Mouse (Mus musculus): Measurements from ENCODE around the gene Anapc15. TPM values are rescaled to one million over a fixed set of nuclear protein-coding genes. Genes with fewer than 3 reads are reported as not detected.
"Not testable (repeated sequence)": the region's sequence is repeated elsewhere in the genome, so short reads cannot be mapped to it uniquely, and the experiment has no call there.

Gene Anapc15
- total RNA-seq, 1 experiment, result 123 TPM

DNA sequence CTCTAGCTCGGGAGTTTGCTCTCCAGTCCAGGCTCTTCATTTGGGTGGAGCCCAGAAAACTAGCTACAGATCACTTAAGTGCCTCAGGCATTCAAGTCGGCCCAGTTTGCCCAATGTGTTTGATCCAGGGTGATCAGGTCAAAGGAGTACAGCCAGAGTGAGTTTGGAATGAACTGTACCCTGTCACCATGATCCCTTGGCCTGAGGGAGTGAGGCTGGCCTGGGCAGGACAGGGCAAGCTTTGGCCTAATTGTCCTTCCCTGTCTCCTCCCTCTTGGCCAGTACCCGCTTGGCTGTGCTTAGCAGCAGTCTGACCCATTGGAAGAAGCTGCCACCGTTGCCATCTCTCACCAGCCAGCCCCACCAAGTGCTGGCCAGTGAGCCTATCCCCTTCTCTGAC is 46.6 kb downstream of the Anapc15 start:
- peaks cover 34% of the 10 kb centered on the region for H3K36me3 ChIP-seq (ENCODE audit: control insufficient read depth, insufficient read depth, low read length, poor library complexity, severe bottlenecking)
- H3K27ac ChIP-seq (ENCODE audit: insufficient read depth, low read depth, low read length, poor library complexity, severe bottlenecking), result no peak overlapping the region

GRCm38 (mm10) chr7:101911982-101912381 is 48.5 kb downstream of the Anapc15 start:
- H3K4me1 ChIP-seq (ENCODE audit: control insufficient read depth in 2 of 2, insufficient read depth in 2 of 2, low read length in 2 of 2, poor library complexity in 1 of 2), result peaks cover under 1 to 7% of the 10 kb centered on the region in 2 experiments; a peak in 3 of 4 replicates
- peaks cover 34% of the 10 kb centered on the region for H3K36me3 ChIP-seq (ENCODE audit: control insufficient read depth, insufficient read depth, low read length, poor library complexity, severe bottlenecking)
- no peak overlapping the region for H3K9ac ChIP-seq (ENCODE audit: insufficient read depth, low read depth, low read length, poor library complexity, severe bottlenecking)
- no peak overlapping the region for H3K27ac ChIP-seq (ENCODE audit: insufficient read depth, low read depth, low read length, poor library complexity, severe bottlenecking)
- no peak for TF ChIP-seq MAFK (IDR thresholded peaks at IDR 0.05; ENCODE audit: insufficient read depth, low read depth, low read length)
- no peak for TF ChIP-seq ZC3H11A (IDR thresholded peaks at IDR 0.05; ENCODE audit: borderline replicate concordance, low read depth, low read length)
- TF ChIP-seq CHD2 (IDR thresholded peaks at IDR 0.05; ENCODE audit: low read depth, low read length), result no peak
- no peak for TF ChIP-seq ZNF384 (IDR thresholded peaks at IDR 0.05; ENCODE audit: low read depth, low read length)
- no peak for TF ChIP-seq HCFC1 (IDR thresholded peaks at IDR 0.05; ENCODE audit: borderline replicate concordance, insufficient read depth, low read length)
- no peak for DNase-seq (ENCODE audit: low read depth, low spot score)
- no peaks in the 10 kb centered on the region for H3K9me3 ChIP-seq (ENCODE audit: control insufficient read depth, insufficient read depth, low read depth, low read length)
- no peak overlapping the region for H3K4me3 ChIP-seq (ENCODE audit: insufficient read depth in 1 of 2, low read depth in 1 of 2, low read length in 2 of 2, poor library complexity in 1 of 2, severe bottlenecking in 1 of 2)
- in situ Hi-C loops (cut with MboI; ENCODE audit: low sequenced_read_pairs in 2 of 2, unreplicated experiment in 2 of 2), result no loop called here

More for the DNA sequence above, 46.6 kb downstream of the Anapc15 start:
- Histone ChIP-seq H3K4me1 (ENCODE audit: control insufficient read depth in 2 of 2, insufficient read depth in 2 of 2, low read length in 2 of 2, poor library complexity in 1 of 2) (peaks cover 6 to 12% of the 10 kb centered on the region in 2 experiments; a peak in 3 of 4 replicates), H3K9me3 (ENCODE audit: control insufficient read depth, insufficient read depth, low read depth, low read length) (no peaks in the 10 kb centered on the region), H3K4me3 (ENCODE audit: insufficient read depth in 1 of 2, low read depth in 1 of 2, low read length in 2 of 2, poor library complexity in 1 of 2, severe bottlenecking in 1 of 2) (no peak overlapping the region), H3K9ac (ENCODE audit: insufficient read depth, low read depth, low read length, poor library complexity, severe bottlenecking) (no peak overlapping the region)
- no peak for DNase-seq (ENCODE audit: low read depth, low spot score)
- TF ChIP-seq ZC3H11A (IDR thresholded peaks at IDR 0.05; ENCODE audit: borderline replicate concordance, low read depth, low read length), result no peak
- TF ChIP-seq CHD2 (IDR thresholded peaks at IDR 0.05; ENCODE audit: low read depth, low read length), result no peak
- TF ChIP-seq MAFK (IDR thresholded peaks at IDR 0.05; ENCODE audit: insufficient read depth, low read depth, low read length), result no peak
- in situ Hi-C loops (cut with MboI; ENCODE audit: low sequenced_read_pairs in 2 of 2, unreplicated experiment in 2 of 2), result no loop called here

DNA sequence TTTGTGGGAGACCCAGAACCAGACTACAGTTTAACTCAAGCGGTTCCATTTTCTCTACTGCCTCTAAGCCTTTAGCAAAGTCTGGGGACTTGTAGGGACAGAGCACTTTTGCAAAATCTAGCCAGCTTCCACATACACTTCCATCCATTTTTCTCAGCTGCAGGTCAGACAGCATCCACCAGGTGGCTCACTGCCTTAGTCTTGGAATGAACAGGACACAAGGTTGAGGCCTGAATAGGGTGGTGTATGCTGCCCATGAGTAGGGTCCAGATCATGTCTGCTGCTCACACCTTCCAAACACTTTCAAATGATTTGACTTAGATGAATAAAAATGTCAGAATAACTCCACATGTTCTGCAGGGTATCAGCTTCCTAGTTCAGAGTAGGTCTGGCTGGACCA is 54.6 kb downstream of the Anapc15 start:
- in situ Hi-C loops (cut with MboI; ENCODE audit: low sequenced_read_pairs in 2 of 2, unreplicated experiment in 2 of 2), result no loop called here
- no peaks in the 10 kb centered on the region for H3K4me1 ChIP-seq (ENCODE audit: control insufficient read depth in 2 of 2, insufficient read depth in 2 of 2, low read length in 2 of 2, poor library complexity in 1 of 2)
- no peaks in the 10 kb centered on the region for H3K9me3 ChIP-seq (ENCODE audit: control insufficient read depth, insufficient read depth, low read depth, low read length)
- H3K4me3 ChIP-seq (ENCODE audit: insufficient read depth in 1 of 2, low read depth in 1 of 2, low read length in 2 of 2, poor library complexity in 1 of 2, severe bottlenecking in 1 of 2), result no peak overlapping the region
- H3K9ac ChIP-seq (ENCODE audit: insufficient read depth, low read depth, low read length, poor library complexity, severe bottlenecking), result no peak overlapping the region
- no peak for TF ChIP-seq HCFC1 (IDR thresholded peaks at IDR 0.05; ENCODE audit: borderline replicate concordance, insufficient read depth, low read length)
- TF ChIP-seq ZC3H11A (IDR thresholded peaks at IDR 0.05; ENCODE audit: borderline replicate concordance, low read depth, low read length), result 0 out of 2 replicates have a peak, but pooled peaks have one; percentile 31
- TF ChIP-seq MAFK (IDR thresholded peaks at IDR 0.05; ENCODE audit: insufficient read depth, low read depth, low read length), result no peak
- TF ChIP-seq ZNF384 (IDR thresholded peaks at IDR 0.05; ENCODE audit: low read depth, low read length), result no peak
- TF ChIP-seq CHD2 (IDR thresholded peaks at IDR 0.05; ENCODE audit: low read depth, low read length), result no peak
- peaks cover 3% of the 10 kb centered on the region; the same call in 1 of the 2 replicates for H3K36me3 ChIP-seq (ENCODE audit: control insufficient read depth, insufficient read depth, low read length, poor library complexity, severe bottlenecking)
- no peak overlapping the region for H3K27ac ChIP-seq (ENCODE audit: insufficient read depth, low read depth, low read length, poor library complexity, severe bottlenecking)
- peak; percentile 63 for DNase-seq (ENCODE audit: low read depth, low spot score)

GRCm38 (mm10) chr7:101925892-101926291 is 62.4 kb downstream of the Anapc15 start:
- H3K9me3 ChIP-seq (ENCODE audit: control insufficient read depth, insufficient read depth, low read depth, low read length); DNase-seq (ENCODE audit: low read depth, low spot score); H3K9ac ChIP-seq (ENCODE audit: insufficient read depth, low read depth, low read length, poor library complexity, severe bottlenecking); H3K36me3 ChIP-seq (ENCODE audit: control insufficient read depth, insufficient read depth, low read length, poor library complexity, severe bottlenecking); H3K4me1 ChIP-seq (ENCODE audit: control insufficient read depth in 2 of 2, insufficient read depth in 2 of 2, low read length in 2 of 2, poor library complexity in 1 of 2); H3K4me3 ChIP-seq (ENCODE audit: insufficient read depth in 1 of 2, low read depth in 1 of 2, low read length in 2 of 2, poor library complexity in 1 of 2, severe bottlenecking in 1 of 2); H3K27ac ChIP-seq (ENCODE audit: insufficient read depth, low read depth, low read length, poor library complexity, severe bottlenecking): not testable (repeated sequence)
- in situ Hi-C loops (cut with MboI; ENCODE audit: low sequenced_read_pairs in 2 of 2, unreplicated experiment in 2 of 2), result loop anchor here in 1 of 2 experiments (10.0 kb wide), 1 partner anchor 149 kb away; no protein-coding TSS in a partner anchor

GRCm38 (mm10) chr7:101928093-101928492 is 64.6 kb downstream of the Anapc15 start:
- no peaks in the 10 kb centered on the region for H3K9me3 ChIP-seq (ENCODE audit: control insufficient read depth, insufficient read depth, low read depth, low read length)
- in situ Hi-C loops (cut with MboI; ENCODE audit: low sequenced_read_pairs in 2 of 2, unreplicated experiment in 2 of 2), result loop anchor here in 1 of 2 experiments (10.0 kb wide), 1 partner anchor 147 kb away; no protein-coding TSS in a partner anchor
- no peaks in the 10 kb centered on the region for H3K36me3 ChIP-seq (ENCODE audit: control insufficient read depth, insufficient read depth, low read length, poor library complexity, severe bottlenecking)
- TF ChIP-seq CHD2 (IDR thresholded peaks at IDR 0.05; ENCODE audit: low read depth, low read length) (no peak), HCFC1 (IDR thresholded peaks at IDR 0.05; ENCODE audit: borderline replicate concordance, insufficient read depth, low read length) (no peak), ZNF384 (IDR thresholded peaks at IDR 0.05; ENCODE audit: low read depth, low read length) (no peak), MAFK (IDR thresholded peaks at IDR 0.05; ENCODE audit: insufficient read depth, low read depth, low read length) (no peak), ZC3H11A (IDR thresholded peaks at IDR 0.05; ENCODE audit: borderline replicate concordance, low read depth, low read length) (no peak)
- H3K27ac ChIP-seq (ENCODE audit: insufficient read depth, low read depth, low read length, poor library complexity, severe bottlenecking), result no peak overlapping the region
- no peak overlapping the region for H3K4me3 ChIP-seq (ENCODE audit: insufficient read depth in 1 of 2, low read depth in 1 of 2, low read length in 2 of 2, poor library complexity in 1 of 2, severe bottlenecking in 1 of 2)
- H3K9ac ChIP-seq (ENCODE audit: insufficient read depth, low read depth, low read length, poor library complexity, severe bottlenecking), result no peak overlapping the region
- DNase-seq (ENCODE audit: low read depth, low spot score), result no peak
- H3K4me1 ChIP-seq (ENCODE audit: control insufficient read depth in 2 of 2, insufficient read depth in 2 of 2, low read length in 2 of 2, poor library complexity in 1 of 2), result no peaks in the 10 kb centered on the region
